Mouse (Mus musculus) embryonic fibroblast, embryonic 13.5 days (primary cell): Measurements from ENCODE around the gene Ube2b.

ENCODE experiments used
- CTCF ChIP-seq: IDR thresholded peaks from 2 replicates; pipeline ENCODE4 v1.5.1; 2011; ENCODE audit warnings: mild to moderate bottlenecking, control low read depth, low read length, moderate library complexity, borderline replicate concordance; ENCODE audit not compliant: insufficient read depth
- POLR2A ChIP-seq: IDR thresholded peaks from 2 replicates; pipeline ENCODE4 v1.6.1; 2011; ENCODE audit warnings: low read depth, mild to moderate bottlenecking, control low read depth, low read length, moderate library complexity

GRCm38 (mm10) chr11:51971644-51972043 is 28.9 kb downstream of the Ube2b start:
- no peak for TF ChIP-seq CTCF
- TF ChIP-seq POLR2A: no peak
